Mouse (Mus musculus) cerebellum, adult 2 months (tissue): ENCODE measurements around the gene Plagl1. TPM values are rescaled to one million over a fixed set of nuclear protein-coding genes. Genes with fewer than 3 reads are reported as not detected.

Source experiments
- DNase-seq, 2 experiments: peaks; one replicate each; pipeline ENCODE4 v3.0.0; 2021
- H3K27ac ChIP-seq: fragments of 200-500 bp; 2 replicates; pipeline ENCODE4 v1.5.1; 2012; ENCODE audit warnings: low read length, control low read depth, inconsistent platforms; ENCODE audit not compliant: insufficient read depth
- H3K27me3 ChIP-seq: fragments of 200-500 bp; 2 replicates; pipeline ENCODE4 v1.6.1; 2012; ENCODE audit warnings: inconsistent platforms, mild to moderate bottlenecking, low read length, moderate library complexity; ENCODE audit not compliant: control insufficient read depth, insufficient read depth
- H3K4me1 ChIP-seq: fragments of 200-500 bp; 2 replicates; pipeline ENCODE4 v1.6.1; 2011; ENCODE audit warnings: low read length; ENCODE audit not compliant: control insufficient read depth, insufficient read depth
- H3K4me3 ChIP-seq: fragments of 200-500 bp; replicated peaks from 2 replicates; pipeline ENCODE3; 2011; ENCODE audit warnings: mild to moderate bottlenecking, low read depth, low read length, control low read depth; ENCODE audit not compliant: insufficient read depth
- CTCF ChIP-seq: fragments of 200-500 bp; IDR thresholded peaks from 2 replicates; pipeline ENCODE4 v1.5.1; 2011; ENCODE audit warnings: low read depth, mild to moderate bottlenecking, control low read depth, low read length, moderate library complexity, borderline replicate concordance; ENCODE audit not compliant: insufficient read depth
- POLR2A ChIP-seq: fragments of 200-500 bp; IDR thresholded peaks from 2 replicates; pipeline ENCODE4 v1.6.1; 2011; ENCODE audit warnings: low read length, control low read depth, borderline replicate concordance; ENCODE audit not compliant: insufficient read depth
- WGBS: fragments of 180-500 bp; shearing (Covaris S2); methylation state at CpG from one replicate; pipeline ENCODE4 v1.1.7; 2018; 5-methylcytosine and 5-hydroxymethylcytosine counted together
- polyA plus RNA-seq: library from polyadenylated mRNA; depleted of rRNA; stranded (reverse); fragments of >200 nt; gene quantifications from 2 replicates; pipeline ENCODE4 v1.2.3, GENCODE M21; 2012

Gene Plagl1
- polyA plus RNA-seq, 1 experiment = 12.7 TPM

GRCm38 (mm10) chr10:13155377-13155776 lies 95.1 kb downstream of the Plagl1 start:
- DNase-seq = no peak
- Histone ChIP-seq H3K4me3 (no peak overlapping the region), H3K27ac (no peak overlapping the region), H3K4me1 (no peaks in the 10 kb centered on the region), H3K27me3 (no peaks in the 10 kb centered on the region)
- 86% methylated on average over 5 of the region's 5 CpGs for WGBS
- no peak for TF ChIP-seq CTCF

DNA sequence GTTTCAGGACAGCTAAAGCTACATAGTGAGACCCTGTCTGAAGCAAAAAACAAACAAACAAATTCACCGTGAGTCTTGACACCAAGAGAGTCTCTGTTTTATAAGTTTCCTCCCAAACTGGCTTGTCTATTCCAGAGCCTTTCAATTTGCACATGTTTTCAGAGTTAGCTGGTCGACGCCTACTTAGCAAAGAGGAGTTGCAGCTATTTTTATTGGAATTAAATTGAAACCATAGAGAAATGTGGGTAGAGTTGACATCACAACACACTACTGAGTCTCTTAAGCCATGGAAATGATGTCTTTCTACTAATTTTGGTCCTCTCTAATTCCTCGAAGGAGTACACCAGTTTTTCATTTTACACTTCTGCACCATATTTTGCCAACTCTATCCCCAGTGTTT lies 100.6 kb downstream of the Plagl1 start:
- DNase-seq = no peak
- no peaks in the 10 kb centered on the region for H3K4me1 ChIP-seq
- 97% methylated on average over 4 of the region's 4 CpGs for WGBS
- no peak overlapping the region for H3K4me3 ChIP-seq
- no peaks in the 10 kb centered on the region for H3K27me3 ChIP-seq
- TF ChIP-seq POLR2A (no peak), CTCF (no peak)
- H3K27ac ChIP-seq = no peak overlapping the region

- H3K4me3 ChIP-seq = no peak overlapping the region
- H3K4me1 ChIP-seq = no peaks in the 10 kb centered on the region
- no peaks in the 10 kb centered on the region for H3K27me3 ChIP-seq
- TF ChIP-seq POLR2A (no peak), CTCF (no peak)
- DNase-seq = no peak
- H3K27ac ChIP-seq = no peak overlapping the region
- 89% methylated on average over 4 of the region's 4 CpGs for WGBS
These were observed 101.7 kb downstream of the Plagl1 start for GRCm38 (mm10) chr10:13162031-13162430.

DNA sequence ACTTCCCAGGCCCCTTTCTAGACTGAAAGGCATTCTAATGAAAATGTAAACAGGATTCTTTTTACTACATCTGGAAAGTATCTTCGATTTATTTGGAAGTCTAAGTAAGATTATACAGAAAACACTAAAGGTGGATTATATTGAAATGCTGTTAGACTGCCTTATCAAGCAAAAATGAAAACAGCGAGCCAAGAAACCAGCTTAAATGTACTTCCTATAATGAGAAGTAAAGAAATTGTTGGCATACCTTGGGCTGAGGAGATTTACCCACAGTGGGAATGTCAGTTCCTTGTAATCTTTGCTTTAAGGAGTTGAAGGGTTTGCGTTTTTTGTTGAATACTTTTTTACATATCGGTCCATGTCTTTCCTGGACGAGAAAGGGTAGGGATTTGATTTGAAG lies 108.2 kb downstream of the Plagl1 start:
- no peaks in the 10 kb centered on the region for H3K27me3 ChIP-seq

GRCm38 (mm10) chr10:13170739-13171448 lies 110.6 kb downstream of the Plagl1 start:
- Histone ChIP-seq H3K27ac (no peak overlapping the region), H3K4me1 (no peaks in the 10 kb centered on the region), H3K4me3 (no peak overlapping the region), H3K27me3 (no peaks in the 10 kb centered on the region)
- WGBS = 9% methylated on average over 12 of the region's 12 CpGs
- no peak for TF ChIP-seq CTCF
- no peak for TF ChIP-seq POLR2A
- no peak for DNase-seq

More for the DNA sequence above, 108.2 kb downstream of the Plagl1 start:
- no peak for TF ChIP-seq CTCF
- TF ChIP-seq POLR2A = no peak
- no peak for DNase-seq
- Histone ChIP-seq H3K27ac (no peak overlapping the region), H3K4me1 (no peaks in the 10 kb centered on the region), H3K4me3 (no peak overlapping the region)
- WGBS = 92% methylated on average over 5 of the region's 5 CpGs

DNA sequence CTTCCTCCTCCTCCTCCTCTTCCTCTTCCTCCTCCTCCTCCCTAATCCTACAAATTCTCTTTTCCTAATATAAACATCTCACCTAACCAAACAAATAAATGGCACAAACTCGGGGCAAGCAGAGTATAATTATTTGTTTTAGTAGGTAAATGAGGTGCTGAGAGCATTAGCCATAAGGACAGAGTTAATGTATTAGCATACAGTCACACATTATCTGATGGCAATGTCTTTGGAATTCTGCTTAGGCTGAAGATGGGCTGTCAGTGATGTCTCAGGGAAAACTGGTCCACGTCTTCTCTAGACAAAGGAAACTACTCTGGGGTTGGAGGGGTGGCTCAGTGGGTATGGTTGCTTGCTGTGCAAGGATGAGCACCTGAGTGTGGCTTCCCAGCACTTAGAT lies 111.2 kb downstream of the Plagl1 start:
- H3K27ac ChIP-seq = no peak overlapping the region
- H3K27me3 ChIP-seq = no peaks in the 10 kb centered on the region
- 51% methylated on average over 2 of the region's 2 CpGs for WGBS
- no peak for TF ChIP-seq POLR2A
- no peak for TF ChIP-seq CTCF
- no peaks in the 10 kb centered on the region for H3K4me1 ChIP-seq
- no peak for DNase-seq
- H3K4me3 ChIP-seq = no peak overlapping the region

GRCm38 (mm10) chr10:13172798-13173221 lies 112.5 kb downstream of the Plagl1 start:
- no peak overlapping the region for H3K4me3 ChIP-seq
- 23% methylated on average over 10 of the region's 10 CpGs for WGBS
- no peaks in the 10 kb centered on the region for H3K4me1 ChIP-seq
- H3K27ac ChIP-seq = no peak overlapping the region
- DNase-seq = no peak
- no peaks in the 10 kb centered on the region for H3K27me3 ChIP-seq
- TF ChIP-seq POLR2A = no peak
- no peak for TF ChIP-seq CTCF

GRCm38 (mm10) chr10:13175866-13176265 lies 115.6 kb downstream of the Plagl1 start:
- 92% methylated on average over 7 of the region's 7 CpGs for WGBS
- Histone ChIP-seq H3K4me1 (no peaks in the 10 kb centered on the region), H3K27me3 (no peaks in the 10 kb centered on the region), H3K4me3 (no peak overlapping the region), H3K27ac (no peak overlapping the region)
- no peak for TF ChIP-seq CTCF
- TF ChIP-seq POLR2A = no peak
- DNase-seq = no peak
